Mouse (Mus musculus): ENCODE measurements around the gene Aldh16a1. TPM values are rescaled to one million over a fixed set of nuclear protein-coding genes. Genes with fewer than 3 reads are reported as not detected.
A peak's percentile ranks its signal among the peaks of the same experiment; 100 is the strongest.
"Not testable (repeated sequence)": the region's sequence is repeated elsewhere in the genome, so short reads cannot be mapped to it uniquely, and the experiment has no call there.

The Aldh16a1 gene
- polyA plus RNA-seq, 1 experiment from 2014 or later, result 25.7 TPM

DNA sequence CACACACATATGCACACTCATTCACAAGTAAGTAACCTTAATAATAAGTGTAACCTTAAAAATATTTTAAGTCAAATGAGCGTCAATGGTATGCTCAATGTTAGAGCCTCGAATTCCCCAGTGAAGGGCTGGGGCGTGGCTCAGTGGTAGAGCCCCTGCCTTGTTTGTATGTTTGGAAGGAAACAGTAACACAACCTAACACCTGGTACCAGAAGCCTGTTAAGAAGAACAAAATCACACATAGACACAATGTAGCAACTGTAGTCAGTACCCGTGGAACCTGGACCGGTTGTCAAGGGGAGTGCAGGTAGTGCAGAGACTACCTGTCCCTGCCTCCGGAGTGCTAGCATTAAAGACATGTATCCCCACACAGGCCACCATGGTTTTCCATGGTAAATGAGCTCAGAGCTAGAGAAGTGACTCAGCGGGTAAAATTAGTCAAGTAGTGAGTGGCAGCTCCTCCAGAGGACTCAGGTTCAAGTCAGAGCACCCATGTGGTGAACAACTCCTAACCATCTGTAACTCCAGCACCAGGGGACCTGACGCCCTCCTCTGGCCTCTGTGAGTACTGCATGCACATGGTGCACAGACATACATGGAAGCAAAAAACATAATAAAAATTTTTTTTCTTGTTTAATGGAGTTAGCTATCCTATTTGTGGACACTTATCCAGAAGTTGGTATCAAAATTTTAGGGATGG, 55.7 kb downstream of the Aldh16a1 start:
- 90% methylated on average over 8 of the region's 8 CpGs for WGBS
- no peaks in the 10 kb centered on the region for H3K36me3 ChIP-seq (ENCODE audit: control insufficient read depth, insufficient read depth, low read length)

DNA sequence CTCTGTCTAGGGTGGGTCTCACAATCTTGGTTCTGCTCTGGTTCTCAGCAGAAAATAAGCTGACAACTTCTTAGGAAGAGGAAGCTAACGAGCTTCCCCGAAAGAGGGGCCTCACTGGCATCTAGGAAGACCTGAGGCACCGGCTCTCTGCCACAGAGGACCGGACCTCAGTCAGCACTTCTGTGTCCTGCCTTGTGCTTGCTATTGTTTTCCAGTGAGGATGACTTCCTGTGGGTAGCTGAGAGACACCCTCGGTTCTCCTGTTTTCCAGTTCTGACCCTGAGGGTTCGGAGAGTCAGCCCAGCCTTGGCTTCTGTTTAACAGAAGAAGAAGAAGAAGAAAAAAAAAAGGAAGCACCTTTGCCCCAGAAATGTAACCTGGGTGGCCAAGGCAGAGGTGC, 56.9 kb downstream of the Aldh16a1 start:
- Histone ChIP-seq H3K9me3 (ENCODE audit: control insufficient read depth, low read length) (no peaks in the 10 kb centered on the region), H3K27ac (ENCODE audit: low read depth, low read length) (no peak overlapping the region), H3K9ac (ENCODE audit: low read length) (no peak overlapping the region), H3K4me3 (ENCODE audit: low read depth, low read length) (no peak overlapping the region), H3K4me1 (ENCODE audit: control insufficient read depth, insufficient read depth, low read length) (0 out of 2 replicates have a peak, but pooled peaks cover 2% of the 10 kb centered on the region), H3K27me3 (ENCODE audit: control insufficient read depth, insufficient read depth, low read length) (no peaks in the 10 kb centered on the region), H3K4me2 (no peak overlapping the region), H3K36me3 (ENCODE audit: control insufficient read depth, insufficient read depth, low read length) (no peaks in the 10 kb centered on the region)
- ATAC-seq (ENCODE audit: low FRiP score) (no peak), DNase-seq (ENCODE audit: low spot score, missing footprints) (no peak)
- 73% methylated on average over 6 of the region's 6 CpGs for WGBS

More for the DNA sequence above, 55.7 kb downstream of the Aldh16a1 start:
- no peak overlapping the region for H3K4me3 ChIP-seq (ENCODE audit: low read depth, low read length)
- DNase-seq (ENCODE audit: low spot score, missing footprints), result no peak
- no peak overlapping the region for H3K9ac ChIP-seq (ENCODE audit: low read length)
- no peaks in the 10 kb centered on the region for H3K4me1 ChIP-seq (ENCODE audit: control insufficient read depth, insufficient read depth, low read length)
- no peaks in the 10 kb centered on the region for H3K9me3 ChIP-seq (ENCODE audit: control insufficient read depth, low read length)
- no peak overlapping the region for H3K27ac ChIP-seq (ENCODE audit: low read depth, low read length)
- no peak for ATAC-seq (ENCODE audit: low FRiP score)
- H3K4me2 ChIP-seq, result no peak overlapping the region
- H3K27me3 ChIP-seq (ENCODE audit: control insufficient read depth, insufficient read depth, low read length), result no peaks in the 10 kb centered on the region

DNA sequence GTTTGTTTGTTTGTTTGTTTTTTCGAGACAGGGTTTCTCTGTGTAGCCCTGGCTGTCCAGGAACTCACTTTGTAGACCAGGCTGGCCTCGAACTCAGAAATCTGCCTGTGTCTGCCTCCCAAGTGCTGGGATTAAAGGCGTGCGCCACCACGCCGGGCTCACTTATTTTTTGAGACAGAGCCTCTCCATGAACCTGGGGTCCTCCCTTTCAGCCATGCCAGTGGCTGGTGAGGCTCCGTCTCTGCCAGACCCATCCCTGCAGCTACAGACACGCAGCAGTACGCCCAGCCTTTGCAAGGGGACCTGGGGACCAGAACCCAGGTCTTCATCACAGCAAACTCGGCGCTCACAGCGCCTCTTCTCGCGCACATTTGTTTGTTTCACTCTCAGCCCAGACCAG, 58.4 kb downstream of the Aldh16a1 start:
- H3K4me2 ChIP-seq; H3K9ac ChIP-seq (ENCODE audit: low read length); H3K27ac ChIP-seq (ENCODE audit: low read depth, low read length); H3K4me3 ChIP-seq (ENCODE audit: low read depth, low read length); DNase-seq (ENCODE audit: low spot score, missing footprints); H3K36me3 ChIP-seq (ENCODE audit: control insufficient read depth, insufficient read depth, low read length); H3K9me3 ChIP-seq (ENCODE audit: control insufficient read depth, low read length); H3K27me3 ChIP-seq (ENCODE audit: control insufficient read depth, insufficient read depth, low read length); ATAC-seq (ENCODE audit: low FRiP score); H3K4me1 ChIP-seq (ENCODE audit: control insufficient read depth, insufficient read depth, low read length): not testable (repeated sequence)
- WGBS, result 93% methylated on average over 14 of the region's 14 CpGs

DNA sequence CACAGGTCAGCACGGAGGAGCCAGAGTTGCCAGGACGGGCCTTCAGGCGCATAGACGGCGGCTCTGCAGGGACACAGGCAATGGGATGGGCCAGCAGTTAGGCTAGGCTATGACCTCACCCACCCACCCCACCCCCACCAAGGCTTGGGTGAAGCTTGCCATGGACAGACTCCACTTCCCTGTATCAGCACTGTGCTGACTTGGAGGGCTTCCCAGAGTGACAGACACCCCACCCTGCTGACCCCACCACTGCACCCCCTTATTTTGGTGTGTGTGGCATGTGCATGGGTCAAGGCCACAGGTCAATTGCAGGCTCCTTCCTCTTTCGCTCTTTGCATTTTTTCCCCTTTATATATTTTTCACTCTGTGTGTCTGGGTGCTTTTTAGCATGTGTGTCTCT, 59.0 kb downstream of the Aldh16a1 start:
- Histone ChIP-seq H3K4me3 (ENCODE audit: low read depth, low read length) (no peak overlapping the region), H3K4me2 (no peak overlapping the region), H3K27me3 (ENCODE audit: control insufficient read depth, insufficient read depth, low read length) (no peaks in the 10 kb centered on the region; the same call in 1 of the 2 replicates), H3K4me1 (ENCODE audit: control insufficient read depth, insufficient read depth, low read length) (peaks cover 9% of the 10 kb centered on the region), H3K9me3 (ENCODE audit: control insufficient read depth, low read length) (no peaks in the 10 kb centered on the region), H3K27ac (ENCODE audit: low read depth, low read length) (no peak overlapping the region), H3K36me3 (ENCODE audit: control insufficient read depth, insufficient read depth, low read length) (no peaks in the 10 kb centered on the region), H3K9ac (ENCODE audit: low read length) (no peak overlapping the region)
- WGBS, result 84% methylated on average over 6 of the region's 6 CpGs
- ATAC-seq (ENCODE audit: low FRiP score), result no peak
- DNase-seq (ENCODE audit: low spot score, missing footprints), result no peak

DNA sequence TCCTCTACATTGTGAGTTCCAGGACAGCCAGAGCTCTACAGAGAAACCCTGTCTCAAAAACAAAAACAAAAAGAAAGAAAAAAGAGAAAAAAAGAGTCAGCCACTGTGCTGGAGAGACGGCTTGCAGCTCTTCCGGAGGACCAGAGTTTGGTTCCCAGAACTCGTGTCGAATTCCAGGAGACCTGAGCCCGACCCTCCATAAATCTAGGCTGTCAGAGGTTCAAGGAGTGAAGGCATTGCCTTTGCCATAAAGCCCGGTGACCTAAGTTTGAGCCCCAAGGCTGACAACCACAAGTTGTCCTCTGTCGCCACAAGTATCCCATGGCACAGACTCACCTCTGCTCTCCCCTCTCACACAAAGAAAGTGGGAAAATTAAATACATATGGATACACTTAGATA, 60.3 kb downstream of the Aldh16a1 start:
- Histone ChIP-seq H3K4me1 (ENCODE audit: control insufficient read depth, insufficient read depth, low read length) (peaks cover 9% of the 10 kb centered on the region), H3K9ac (ENCODE audit: low read length) (no peak overlapping the region), H3K9me3 (ENCODE audit: control insufficient read depth, low read length) (no peaks in the 10 kb centered on the region), H3K27me3 (ENCODE audit: control insufficient read depth, insufficient read depth, low read length) (no peaks in the 10 kb centered on the region; the same call in 1 of the 2 replicates), H3K4me2 (no peak overlapping the region), H3K4me3 (ENCODE audit: low read depth, low read length) (no peak overlapping the region), H3K27ac (ENCODE audit: low read depth, low read length) (no peak overlapping the region), H3K36me3 (ENCODE audit: control insufficient read depth, insufficient read depth, low read length) (no peaks in the 10 kb centered on the region)
- ATAC-seq (ENCODE audit: low FRiP score), result no peak
- 80% methylated on average over 7 of the region's 7 CpGs for WGBS
- DNase-seq (ENCODE audit: low spot score, missing footprints), result no peak

DNA sequence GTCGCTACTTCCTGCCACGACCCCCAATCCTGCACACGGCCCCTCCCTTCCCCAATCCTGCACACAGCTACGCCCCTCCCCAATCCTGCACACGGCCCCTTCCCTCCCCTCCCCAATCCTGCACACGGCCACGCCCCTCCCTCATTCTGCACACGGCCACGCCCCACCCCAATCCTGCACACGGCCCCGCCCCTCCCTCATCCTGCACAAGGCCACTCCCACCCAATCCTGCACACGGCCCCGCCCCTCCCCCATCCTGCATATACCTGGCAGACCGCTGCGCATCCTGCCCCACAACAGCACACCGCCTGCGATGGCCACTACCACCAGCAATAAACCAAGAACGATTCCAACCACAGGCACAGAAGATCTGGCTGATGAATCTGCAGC, 60.9 kb downstream of the Aldh16a1 start:
- Histone ChIP-seq H3K27ac (ENCODE audit: low read depth, low read length) (no peak overlapping the region), H3K9me3 (ENCODE audit: control insufficient read depth, low read length) (no peaks in the 10 kb centered on the region), H3K4me2 (no peak overlapping the region), H3K36me3 (ENCODE audit: control insufficient read depth, insufficient read depth, low read length) (no peaks in the 10 kb centered on the region), H3K27me3 (ENCODE audit: control insufficient read depth, insufficient read depth, low read length) (no peaks in the 10 kb centered on the region; the same call in 1 of the 2 replicates), H3K4me1 (ENCODE audit: control insufficient read depth, insufficient read depth, low read length) (peaks cover 9% of the 10 kb centered on the region), H3K4me3 (ENCODE audit: low read depth, low read length) (no peak overlapping the region), H3K9ac (ENCODE audit: low read length) (no peak overlapping the region)
- DNase-seq (ENCODE audit: low spot score, missing footprints) (no peak), ATAC-seq (ENCODE audit: low FRiP score) (no peak)
- 36% methylated on average over 17 of the region's 18 CpGs for WGBS

DNA sequence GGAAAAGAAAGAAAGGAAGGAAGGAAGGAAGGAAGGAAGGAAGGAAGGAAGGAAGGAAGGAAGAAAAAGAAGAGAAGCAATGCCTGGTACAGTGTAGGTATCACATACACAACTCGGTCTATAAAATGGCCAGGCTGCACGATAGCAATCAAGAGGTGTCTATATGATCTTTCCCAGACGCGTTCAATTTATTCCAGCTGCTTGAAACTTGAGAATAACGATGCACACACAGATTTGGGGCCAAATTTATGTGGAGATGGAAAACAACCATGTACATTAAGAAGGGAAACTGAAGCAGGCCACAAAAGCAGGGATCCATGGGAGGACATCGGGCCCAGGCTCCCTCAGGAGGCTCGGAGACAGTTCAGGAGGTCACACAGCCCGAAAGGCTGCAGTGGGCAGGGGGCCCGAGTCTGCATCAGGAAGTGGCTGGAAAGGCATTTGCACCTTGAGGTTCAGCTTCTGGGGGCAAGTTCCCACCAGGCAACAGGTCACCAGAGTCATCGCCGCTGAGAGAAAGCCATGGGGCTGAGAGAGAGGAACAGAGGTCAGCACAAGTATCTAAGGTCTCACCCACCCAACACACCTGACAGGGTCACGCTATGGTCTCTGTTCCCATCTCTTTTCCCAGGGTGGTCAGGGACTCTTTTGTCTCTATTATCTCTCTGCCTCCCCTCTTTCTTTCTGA, 61.4 kb downstream of the Aldh16a1 start:
- H3K4me3 ChIP-seq (ENCODE audit: low read depth, low read length), result no peak overlapping the region
- no peak overlapping the region for H3K9ac ChIP-seq (ENCODE audit: low read length)
- H3K4me2 ChIP-seq, result no peak overlapping the region
- no peaks in the 10 kb centered on the region for H3K36me3 ChIP-seq (ENCODE audit: control insufficient read depth, insufficient read depth, low read length)
- peaks cover 9% of the 10 kb centered on the region for H3K4me1 ChIP-seq (ENCODE audit: control insufficient read depth, insufficient read depth, low read length)
- no peaks in the 10 kb centered on the region; the same call in 1 of the 2 replicates for H3K27me3 ChIP-seq (ENCODE audit: control insufficient read depth, insufficient read depth, low read length)
- DNase-seq (ENCODE audit: low spot score, missing footprints) (peak; percentile 88), ATAC-seq (ENCODE audit: low FRiP score) (no peak)
- no peaks in the 10 kb centered on the region for H3K9me3 ChIP-seq (ENCODE audit: control insufficient read depth, low read length)
- 73% methylated on average over 12 of the region's 12 CpGs for WGBS
- H3K27ac ChIP-seq (ENCODE audit: low read depth, low read length), result no peak overlapping the region

DNA sequence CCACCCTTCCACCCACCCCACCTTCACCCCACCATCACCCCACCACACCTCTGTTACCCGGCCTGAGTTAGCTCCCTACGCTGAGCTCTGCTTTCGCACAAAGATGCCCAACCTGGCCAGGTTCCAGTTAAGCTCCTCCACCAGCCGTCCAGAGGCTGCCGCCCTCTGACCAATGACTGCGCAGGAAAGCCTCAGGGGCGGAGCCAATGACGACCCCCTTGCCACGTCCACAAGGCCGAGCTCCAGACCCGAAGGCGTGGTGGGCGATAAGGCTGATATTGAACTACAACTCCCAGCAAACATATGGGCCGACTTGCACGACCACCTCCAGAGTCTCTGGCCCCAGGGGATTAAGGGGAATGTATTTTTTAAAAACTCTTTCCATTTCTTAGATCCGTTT, 62.3 kb downstream of the Aldh16a1 start, which contains the start of gene Rcn3:
Gene Rcn3, minus strand, starts transcription at position 174 of the 400 bp plus-strand sequence.
- DNase-seq (ENCODE audit: low spot score, missing footprints), result peak; percentile 98
- Histone ChIP-seq H3K4me1 (ENCODE audit: control insufficient read depth, insufficient read depth, low read length) (peaks cover 9% of the 10 kb centered on the region), H3K9me3 (ENCODE audit: control insufficient read depth, low read length) (no peaks in the 10 kb centered on the region), H3K27ac (ENCODE audit: low read depth, low read length) (no peak within 1 kb of the TSS), H3K27me3 (ENCODE audit: control insufficient read depth, insufficient read depth, low read length) (no peaks in the 10 kb centered on the region; the same call in 1 of the 2 replicates), H3K36me3 (ENCODE audit: control insufficient read depth, insufficient read depth, low read length) (no peaks in the 10 kb centered on the region), H3K4me3 (ENCODE audit: low read depth, low read length) (peak within 1 kb of the TSS; percentile 44), H3K4me2 (peak within 1 kb of the TSS; percentile 64), H3K9ac (ENCODE audit: low read length) (peak within 1 kb of the TSS; percentile 56)
- under 1% methylated on average over 16 of the region's 16 CpGs for WGBS
- ATAC-seq (ENCODE audit: low FRiP score), result peak; percentile 95
